Mouse (Mus musculus) heart, adult 18-20 months (tissue): Measurements from ENCODE around the gene Kcnk2. TPM values are rescaled to one million over a fixed set of nuclear protein-coding genes. Genes with fewer than 3 reads are reported as not detected.

Experiments used
- DNase-seq, 2 experiments: peaks; one replicate each; pipeline ENCODE4 v3.0.0; 2021 to 2022; ENCODE audit warnings: mixed read lengths in 1 of 2
- microRNA-seq, 2 experiments: library from miRNA; unstranded; fragments of <30 nt; microRNA quantifications; one replicate each; pipeline ENCODE4 v1.2.0; 2022
- total RNA-seq, 2 experiments: library from RNA; stranded (reverse); gene quantifications; 2 replicates each; pipeline ENCODE4 v1.2.3; 2021

Kcnk2 gene
- total RNA-seq, 2 experiments from 2014 or later: 1.9 to 3.0 TPM

- DNase-seq: peak; percentile 17 to 46
These were observed 184.1 kb downstream of the Kcnk2 start for GRCm38 (mm10) chr1:189217751-189218564.

- no peak for DNase-seq
These were observed 186.9 kb downstream of the Kcnk2 start for GRCm38 (mm10) chr1:189215131-189215530.

GRCm38 (mm10) chr1:189214477-189214876, 187.6 kb downstream of the Kcnk2 start:
- DNase-seq: no peak

GRCm38 (mm10) chr1:189209715-189210108, 192.4 kb downstream of the Kcnk2 start:
- no peak for DNase-seq

GRCm38 (mm10) chr1:189209029-189209714, 192.9 kb downstream of the Kcnk2 start:
- no peak for DNase-seq

- no peak for DNase-seq
These were observed 193.5 kb downstream of the Kcnk2 start for GRCm38 (mm10) chr1:189208605-189209004.

- DNase-seq: no peak
These were observed 206.3 kb downstream of the Kcnk2 start for GRCm38 (mm10) chr1:189195758-189196157.

- DNase-seq: no peak
These were observed 214.2 kb downstream of the Kcnk2 start for GRCm38 (mm10) chr1:189187737-189188390.

GRCm38 (mm10) chr1:189185206-189185750, 216.8 kb downstream of the Kcnk2 start:
- peak; percentile 18 to 21 for DNase-seq

GRCm38 (mm10) chr1:189177746-189178145, 224.3 kb downstream of the Kcnk2 start:
- peak in 1 of 2 experiments; percentile 36 for DNase-seq

GRCm38 (mm10) chr1:189173479-189173878, 228.6 kb downstream of the Kcnk2 start:
- no peak for DNase-seq

- DNase-seq: peak in 1 of 2 experiments; percentile 24
These were observed 230.9 kb downstream of the Kcnk2 start for GRCm38 (mm10) chr1:189171138-189171537.

DNA sequence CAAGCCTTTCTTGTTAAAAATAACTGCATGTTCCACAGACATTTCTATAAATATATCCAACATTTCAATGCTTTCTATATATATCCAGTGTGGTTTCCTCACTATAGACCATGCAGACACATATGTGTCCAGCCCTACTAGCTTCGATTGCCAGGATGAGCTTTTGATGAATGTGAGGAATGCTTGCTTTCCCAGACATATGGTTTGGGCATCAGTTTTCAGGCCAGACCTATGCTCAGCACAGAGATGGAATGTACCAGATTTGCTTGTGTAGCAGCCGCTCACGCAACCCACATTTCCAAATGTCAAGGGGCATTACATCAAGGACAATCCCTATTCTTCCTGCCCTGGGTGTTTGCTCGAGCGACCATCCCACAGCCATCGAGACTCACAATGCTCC, 236.3 kb downstream of the Kcnk2 start:
- no peak for DNase-seq

GRCm38 (mm10) chr1:189165141-189165540, 236.9 kb downstream of the Kcnk2 start:
- DNase-seq: peak; percentile 12 to 57

GRCm38 (mm10) chr1:189164721-189165120, 237.4 kb downstream of the Kcnk2 start:
- DNase-seq: no peak

GRCm38 (mm10) chr1:189164241-189164640, 237.8 kb downstream of the Kcnk2 start:
- DNase-seq: peak in 1 of 2 experiments; percentile 23

Small RNA genes within 50 kb of the gene (microRNA-seq; reads per million reads assigned to microRNA genes)
- 0 reads per million in 2 experiments for gene Gm24092
